Mouse (Mus musculus): Measurements from ENCODE around the gene Cdc27. TPM values are rescaled to one million over a fixed set of nuclear protein-coding genes. Genes with fewer than 3 reads are reported as not detected.
A peak's percentile ranks its signal among the peaks of the same experiment; 100 is the strongest.

The Cdc27 gene
- total RNA-seq, 2 experiments from 2014 or later, result 49.1 to 51.1 TPM

DNA sequence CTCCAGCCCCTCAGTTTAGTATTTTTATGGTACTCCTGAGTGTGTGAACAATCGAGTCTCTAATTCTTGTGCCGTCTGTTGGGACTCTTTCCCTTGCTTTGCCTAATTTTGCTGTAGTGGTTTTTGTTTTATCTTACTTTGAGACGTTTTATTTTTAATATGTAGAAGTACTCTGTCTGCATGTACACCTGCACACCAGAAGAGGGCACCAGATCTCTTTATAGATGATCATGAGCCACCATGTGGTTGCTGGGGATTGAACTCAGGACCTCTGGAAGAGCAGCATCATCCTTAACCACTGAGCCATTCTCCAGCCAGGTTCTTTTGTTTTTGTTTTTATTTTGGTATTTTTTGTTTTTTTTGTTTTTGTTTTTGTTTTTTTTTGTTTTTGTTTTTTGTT lies 62.1 kb downstream of the Cdc27 start:
- no peak for DNase-seq (ENCODE audit: low spot score in 2 of 2)

- DNase-seq (ENCODE audit: low spot score in 2 of 2), result no peak
These were observed 68.4 kb downstream of the Cdc27 start for GRCm38 (mm10) chr11:104481971-104482370.

- no peak for DNase-seq (ENCODE audit: low spot score in 2 of 2)
These were observed 70.9 kb downstream of the Cdc27 start for GRCm38 (mm10) chr11:104479505-104479904.

GRCm38 (mm10) chr11:104469371-104469835 lies 81.0 kb downstream of the Cdc27 start:
- DNase-seq (ENCODE audit: low spot score in 2 of 2), result peak; percentile 80 to 90

GRCm38 (mm10) chr11:104468751-104469268 lies 81.6 kb downstream of the Cdc27 start, which contains the start of gene Kansl1:
Gene Kansl1, minus strand, starts transcription at chr11:104468861.
- DNase-seq (ENCODE audit: low spot score in 2 of 2), result peak; percentile 28 to 47

DNA sequence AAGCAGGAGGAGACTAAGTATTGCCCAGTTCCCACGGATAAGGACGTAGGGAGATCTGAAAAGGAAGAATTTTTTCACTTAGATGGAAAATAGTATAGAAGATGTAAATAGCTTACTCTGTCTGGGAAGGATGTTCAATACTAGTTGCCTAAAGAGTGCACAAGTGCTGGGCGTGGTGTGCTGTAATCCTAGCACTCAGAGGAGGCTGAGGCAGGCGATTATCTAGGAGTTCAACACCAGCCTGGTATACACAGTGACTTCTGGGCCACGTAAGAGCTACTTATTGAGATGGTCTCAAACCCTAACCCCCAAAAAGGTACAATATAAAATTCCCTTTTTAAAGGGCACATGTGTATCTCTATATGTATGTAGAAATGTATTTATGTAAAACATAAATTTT lies 82.7 kb downstream of the Cdc27 start:
- DNase-seq (ENCODE audit: low spot score in 2 of 2), result no peak

DNA sequence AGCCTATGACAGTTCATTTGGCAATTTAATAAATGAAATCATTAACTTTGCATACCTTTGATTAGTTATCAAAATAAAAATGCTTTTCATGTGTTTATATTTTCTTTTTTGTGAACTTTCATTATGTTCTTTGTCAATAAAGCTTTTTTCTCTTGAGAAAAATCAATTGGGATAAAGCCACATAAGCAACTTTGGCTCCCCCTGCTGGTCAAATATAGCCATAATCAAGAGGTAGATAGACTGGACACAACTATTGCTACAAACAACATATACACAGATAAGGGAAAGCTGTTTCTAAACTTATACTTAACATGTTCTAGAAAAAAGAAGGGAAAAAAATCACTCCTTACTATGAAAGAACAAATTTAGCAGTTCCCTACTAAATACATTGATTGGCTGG lies 88.9 kb downstream of the Cdc27 start:
- peak in 1 of 2 experiments; percentile 21 for DNase-seq (ENCODE audit: low spot score in 2 of 2)

DNA sequence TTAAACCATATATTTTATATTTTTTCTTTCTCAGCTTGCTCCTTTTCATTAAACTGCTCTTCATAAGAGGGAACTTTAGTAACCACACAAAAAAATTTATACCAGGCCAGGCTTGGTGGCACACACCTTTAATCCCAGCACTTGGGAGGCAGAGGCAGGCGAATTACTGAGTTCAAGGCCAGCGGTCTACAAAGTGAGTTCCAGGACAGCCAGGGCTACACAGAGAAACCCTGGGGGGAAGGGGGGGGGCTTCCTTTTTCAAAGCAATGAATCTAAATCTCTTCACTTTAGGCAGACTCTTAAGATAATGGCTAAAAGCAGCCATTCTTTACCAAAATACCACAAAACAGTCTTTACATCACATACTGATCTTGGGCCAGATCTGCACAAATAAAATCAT lies 90.7 kb downstream of the Cdc27 start:
- no peak for DNase-seq (ENCODE audit: low spot score in 2 of 2)

GRCm38 (mm10) chr11:104458507-104458906 lies 91.9 kb downstream of the Cdc27 start:
- no peak for DNase-seq (ENCODE audit: low spot score in 2 of 2)

Other genes starting within 250 kb of the Cdc27 start
- gene Kansl1, start 81.8 kb downstream of the Cdc27 start, total RNA-seq (2021), result 10 to 100 TPM; 34.6 to 37.7 TPM
- 100 to 1,000 TPM; 339 to 515 TPM for gene Myl4, start within 50 bp of the Cdc27 start, total RNA-seq (2021)
- 10 to 100 TPM; 16.0 to 16.2 TPM for gene Itgb3, start 57.4 kb upstream of the Cdc27 start, total RNA-seq (2021)
- under 1 TPM; 0.10 TPM for gene Gm11639, start 135.1 kb upstream of the Cdc27 start, total RNA-seq (2021)

All from gastrocnemius, postnatal 4 days (tissue).